Mouse (Mus musculus) lung, postnatal 0 days (tissue): ENCODE data around the gene Il1r1.

Source experiments
- CTCF ChIP-seq: IDR thresholded peaks from 2 replicates; pipeline ENCODE4 v1.5.1; 2016; ENCODE audit warnings: antibody characterized with exemption, mild to moderate bottlenecking
- EP300 ChIP-seq: IDR thresholded peaks from 2 replicates; pipeline ENCODE4 v1.6.1; 2016; ENCODE audit warnings: antibody characterized with exemption, mild to moderate bottlenecking, control low read depth

DNA sequence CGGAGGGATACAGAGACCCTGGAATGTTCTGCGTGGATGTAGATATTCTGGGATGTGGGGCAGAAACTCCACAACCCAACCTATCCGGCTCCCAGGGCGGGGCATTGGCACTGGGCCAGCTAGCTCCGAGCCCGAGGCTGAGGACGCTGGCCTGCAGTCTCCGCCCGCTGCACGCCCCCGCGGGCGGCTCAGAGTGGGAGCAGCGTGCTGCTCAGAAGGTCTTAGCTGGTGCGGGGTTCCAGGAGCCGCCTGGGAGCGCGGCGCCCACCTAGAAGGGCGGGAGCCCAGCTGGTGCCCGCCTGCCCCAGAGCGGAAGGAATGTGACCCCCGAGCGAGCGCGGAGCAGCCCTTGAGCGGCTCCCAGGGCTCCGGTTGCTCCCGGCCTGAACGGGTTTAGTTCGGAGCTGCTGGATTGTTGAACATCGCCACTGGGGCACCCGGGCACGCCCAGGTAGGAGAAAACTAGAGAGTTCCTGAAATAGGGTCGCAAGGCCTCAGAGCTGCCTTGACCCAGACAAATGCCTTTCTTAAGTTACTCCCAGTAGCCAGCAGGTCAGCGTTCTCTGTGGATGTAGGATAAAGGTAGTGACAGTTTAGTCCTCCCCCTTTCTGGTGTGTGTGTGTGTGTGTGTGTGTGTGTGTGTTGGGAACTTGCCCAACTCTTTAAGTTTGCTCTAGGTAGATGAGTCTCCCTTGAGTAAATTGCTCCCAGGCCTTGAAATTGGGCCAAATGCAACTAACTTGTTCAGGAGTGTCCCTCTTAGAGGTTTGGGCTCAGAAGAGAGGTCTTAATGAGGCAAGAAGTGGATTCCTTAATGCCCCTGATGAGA, 41.8 kb downstream of the Il1r1 start:
- TF ChIP-seq CTCF: no peak
- TF ChIP-seq EP300: no peak; the same call in 1 of the 2 replicates
